Mouse (Mus musculus): Measurements from ENCODE around the gene Prr13. TPM values are rescaled to one million over a fixed set of nuclear protein-coding genes. Genes with fewer than 3 reads are reported as not detected.

Prr13 gene
- polyA plus RNA-seq, 1 experiment = 271 TPM

DNA sequence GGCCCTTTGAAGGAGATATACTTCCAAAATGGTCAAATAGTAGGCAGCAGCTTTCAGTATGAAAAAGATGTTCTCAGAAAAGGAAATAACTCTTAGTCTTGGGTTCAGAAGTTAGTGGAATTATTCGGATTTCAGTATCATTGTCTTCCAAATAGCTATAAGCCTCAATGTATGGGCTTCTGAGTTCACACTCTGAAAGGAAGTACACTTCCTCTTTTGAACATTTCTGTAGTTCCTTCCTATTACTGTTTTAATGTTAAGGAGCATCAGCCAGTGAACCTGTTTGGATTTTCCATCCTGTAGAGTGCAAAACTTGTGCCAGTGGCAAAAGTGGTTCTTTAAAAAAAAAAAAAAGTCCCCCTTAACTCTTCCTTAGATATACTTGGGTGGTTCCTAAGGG is 26.8 kb upstream of the Prr13 start:
- no peak overlapping the region for H3K4me3 ChIP-seq (replicated peaks; ENCODE audit: extremely low read depth, low read depth, low read length)
- TF ChIP-seq POLR2A (IDR thresholded peaks at IDR 0.05; ENCODE audit: borderline replicate concordance, extremely low read depth, low read depth, low read length) (no peak), CTCF (IDR thresholded peaks at IDR 0.05; ENCODE audit: insufficient read depth, low read length) (no peak)
- DNase-seq = no peak
- WGBS = 61% methylated on average over 1 of the region's 1 CpGs
- no peaks in the 10 kb centered on the region for H3K4me1 ChIP-seq (ENCODE audit: control insufficient read depth, insufficient read depth, low read length)

DNA sequence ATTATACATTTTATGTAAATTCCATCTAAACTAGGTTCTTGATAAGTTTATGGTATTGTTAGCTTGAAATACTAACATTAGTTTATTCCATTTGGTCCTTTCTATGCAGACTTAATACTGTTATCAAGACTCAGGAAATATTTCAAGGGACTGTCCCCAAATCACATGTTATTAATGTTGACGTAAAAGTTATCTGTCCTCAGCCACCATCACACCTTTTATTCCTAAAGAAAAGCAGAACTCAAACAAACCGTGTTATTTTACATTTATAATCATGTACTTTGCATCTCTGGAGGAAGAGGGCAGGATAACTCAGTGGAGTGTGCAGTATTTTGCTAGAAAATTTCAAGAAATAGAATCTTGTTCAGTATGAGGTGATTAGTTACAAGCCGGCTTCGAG is 25.7 kb upstream of the Prr13 start:
- WGBS = 89% methylated on average over 4 of the region's 4 CpGs
- TF ChIP-seq CTCF (IDR thresholded peaks at IDR 0.05; ENCODE audit: insufficient read depth, low read length) = no peak
- TF ChIP-seq POLR2A (IDR thresholded peaks at IDR 0.05; ENCODE audit: borderline replicate concordance, extremely low read depth, low read depth, low read length) = no peak

GRCm38 (mm10) chr15:102442490-102442889 is 16.3 kb upstream of the Prr13 start:
- H3K4me3 ChIP-seq (replicated peaks; ENCODE audit: extremely low read depth, low read depth, low read length) = no peak overlapping the region
- DNase-seq = peak; percentile 85
- peak; percentile 57 for TF ChIP-seq CTCF (IDR thresholded peaks at IDR 0.05; ENCODE audit: insufficient read depth, low read length)
- no peak for TF ChIP-seq POLR2A (IDR thresholded peaks at IDR 0.05; ENCODE audit: borderline replicate concordance, extremely low read depth, low read depth, low read length)
- H3K4me1 ChIP-seq (ENCODE audit: control insufficient read depth, insufficient read depth, low read length) = no peaks in the 10 kb centered on the region
- 51% methylated on average over 2 of the region's 2 CpGs for WGBS

More for the DNA sequence above, 25.7 kb upstream of the Prr13 start:
- H3K4me3 ChIP-seq (replicated peaks; ENCODE audit: extremely low read depth, low read depth, low read length) = no peak overlapping the region
- no peaks in the 10 kb centered on the region for H3K4me1 ChIP-seq (ENCODE audit: control insufficient read depth, insufficient read depth, low read length)
- DNase-seq = no peak

- Histone ChIP-seq H3K4me3 (replicated peaks; ENCODE audit: extremely low read depth, low read depth, low read length) (no peak within 1 kb of the TSS), H3K4me1 (ENCODE audit: control insufficient read depth, insufficient read depth, low read length) (no peaks in the 10 kb centered on the region)
- TF ChIP-seq CTCF (IDR thresholded peaks at IDR 0.05; ENCODE audit: insufficient read depth, low read length) = no peak
- no peak for TF ChIP-seq POLR2A (IDR thresholded peaks at IDR 0.05; ENCODE audit: borderline replicate concordance, extremely low read depth, low read depth, low read length)
- WGBS = 68% methylated on average over 8 of the region's 8 CpGs
- DNase-seq = no peak
Measured at GRCm38 (mm10) chr15:102445146-102445545, 13.7 kb upstream of the Prr13 start, which contains the start of gene Amhr2. Gene Amhr2, plus strand, starts transcription at chr15:102445367.

- no peak overlapping the region for H3K4me3 ChIP-seq (replicated peaks; ENCODE audit: extremely low read depth, low read depth, low read length)
- TF ChIP-seq POLR2A (IDR thresholded peaks at IDR 0.05; ENCODE audit: borderline replicate concordance, extremely low read depth, low read depth, low read length) (no peak), CTCF (IDR thresholded peaks at IDR 0.05; ENCODE audit: insufficient read depth, low read length) (no peak)
- no peak for DNase-seq
- H3K4me1 ChIP-seq (ENCODE audit: control insufficient read depth, insufficient read depth, low read length) = no peaks in the 10 kb centered on the region
- 48% methylated on average over 5 of the region's 6 CpGs for WGBS
Measured at GRCm38 (mm10) chr15:102446448-102446847, 12.4 kb upstream of the Prr13 start.

GRCm38 (mm10) chr15:102449366-102449765 is 9.5 kb upstream of the Prr13 start:
- TF ChIP-seq POLR2A (IDR thresholded peaks at IDR 0.05; ENCODE audit: borderline replicate concordance, extremely low read depth, low read depth, low read length) (no peak), CTCF (IDR thresholded peaks at IDR 0.05; ENCODE audit: insufficient read depth, low read length) (no peak)
- no peak for DNase-seq
- WGBS = 65% methylated on average over 8 of the region's 8 CpGs
- H3K4me1 ChIP-seq (ENCODE audit: control insufficient read depth, insufficient read depth, low read length) = no peaks in the 10 kb centered on the region
- no peak overlapping the region for H3K4me3 ChIP-seq (replicated peaks; ENCODE audit: extremely low read depth, low read depth, low read length)

DNA sequence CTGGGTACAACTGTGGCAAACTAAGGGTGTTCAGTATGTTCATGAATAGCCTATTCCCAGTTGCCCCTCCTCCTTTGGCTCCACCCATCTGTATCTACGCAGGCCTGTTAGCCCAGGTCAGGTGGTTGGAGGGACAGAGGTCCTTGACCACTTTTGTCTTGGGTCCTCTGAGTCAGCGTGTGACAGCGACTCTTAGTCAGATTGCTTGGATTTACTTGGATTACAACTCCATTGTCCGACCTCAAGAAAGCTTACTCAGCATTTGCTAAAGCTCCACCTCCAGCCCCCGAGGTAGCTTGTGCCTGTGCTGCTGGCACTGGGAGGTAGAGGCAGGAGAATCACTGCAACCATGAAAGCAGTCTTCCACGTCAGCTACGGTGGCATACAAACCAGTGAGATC is 7.9 kb upstream of the Prr13 start:
- TF ChIP-seq CTCF (IDR thresholded peaks at IDR 0.05; ENCODE audit: insufficient read depth, low read length) (no peak), POLR2A (IDR thresholded peaks at IDR 0.05; ENCODE audit: borderline replicate concordance, extremely low read depth, low read depth, low read length) (0 out of 2 replicates have a peak, but pooled peaks have one; percentile 14)
- Histone ChIP-seq H3K4me1 (ENCODE audit: control insufficient read depth, insufficient read depth, low read length) (no peaks in the 10 kb centered on the region), H3K4me3 (replicated peaks; ENCODE audit: extremely low read depth, low read depth, low read length) (peak overlapping the region; percentile 33)
- DNase-seq = no peak
- 25% methylated on average over 7 of the region's 7 CpGs for WGBS

GRCm38 (mm10) chr15:102451666-102452430 is 7.0 kb upstream of the Prr13 start:
- TF ChIP-seq CTCF (IDR thresholded peaks at IDR 0.05; ENCODE audit: insufficient read depth, low read length) (no peak), POLR2A (IDR thresholded peaks at IDR 0.05; ENCODE audit: borderline replicate concordance, extremely low read depth, low read depth, low read length) (no peak)
- Histone ChIP-seq H3K4me1 (ENCODE audit: control insufficient read depth, insufficient read depth, low read length) (no peaks in the 10 kb centered on the region), H3K4me3 (replicated peaks; ENCODE audit: extremely low read depth, low read depth, low read length) (peak overlapping the region; percentile 3)
- WGBS = 59% methylated on average over 26 of the region's 26 CpGs
- no peak for DNase-seq

GRCm38 (mm10) chr15:102455993-102456392 is 2.8 kb upstream of the Prr13 start:
- no peak overlapping the region for H3K4me3 ChIP-seq (replicated peaks; ENCODE audit: extremely low read depth, low read depth, low read length)
- 43% methylated on average over 6 of the region's 6 CpGs for WGBS
- H3K4me1 ChIP-seq (ENCODE audit: control insufficient read depth, insufficient read depth, low read length) = no peaks in the 10 kb centered on the region; the same call in none of the 2 replicates
- no peak for DNase-seq
- TF ChIP-seq POLR2A (IDR thresholded peaks at IDR 0.05; ENCODE audit: borderline replicate concordance, extremely low read depth, low read depth, low read length) (no peak), CTCF (IDR thresholded peaks at IDR 0.05; ENCODE audit: insufficient read depth, low read length) (peak; percentile 56)

Measured in lung, adult 2 months (tissue).